Mouse (Mus musculus) lung, embryonic 16.5 days (tissue): ENCODE measurements around the gene Olfr1016. TPM values are rescaled to one million over a fixed set of nuclear protein-coding genes. Genes with fewer than 3 reads are reported as not detected.

Experiments used
- ATAC-seq: fragments of 200-750 bp; cut with Nextera tagmentation; 2 replicates; pipeline ENCODE4 v1.8.0; 2017; ENCODE audit warnings: low read depth, mild to moderate bottlenecking, moderate library complexity
- H3K27ac ChIP-seq: fragments of 300-500 bp; sonication (generic); 2 replicates; pipeline ENCODE4 v1.5.1; 2014; ENCODE audit warnings: mild to moderate bottlenecking, control low read depth, low read length
- H3K27me3 ChIP-seq: fragments of 300-500 bp; sonication (generic); 2 replicates; pipeline ENCODE4 v1.6.1; 2014; ENCODE audit warnings: low read depth, low read length, mixed read lengths; ENCODE audit not compliant: control insufficient read depth, insufficient read depth
- H3K36me3 ChIP-seq: fragments of 300-500 bp; sonication (generic); 2 replicates; pipeline ENCODE4 v1.6.1; 2014; ENCODE audit warnings: low read length; ENCODE audit not compliant: control insufficient read depth, insufficient read depth
- H3K4me1 ChIP-seq: fragments of 300-500 bp; sonication (generic); replicated peaks from 2 replicates; pipeline ENCODE4 v1.6.1; 2014; ENCODE audit warnings: low read length, mixed read lengths; ENCODE audit not compliant: control insufficient read depth, insufficient read depth
- H3K4me2 ChIP-seq: fragments of 300-500 bp; sonication (generic); 2 replicates; pipeline ENCODE4 v1.6.1; 2014; ENCODE audit warnings: low read depth, low read length, control low read depth
- H3K4me3 ChIP-seq: fragments of 300-500 bp; sonication (generic); 2 replicates; pipeline ENCODE4 v1.5.1; 2014; ENCODE audit warnings: mild to moderate bottlenecking, low read length, control low read depth
- H3K9ac ChIP-seq: fragments of 300-500 bp; sonication (generic); 2 replicates; pipeline ENCODE4 v1.6.1; 2014; ENCODE audit warnings: low read length, control low read depth
- H3K9me3 ChIP-seq: fragments of 300-500 bp; sonication (generic); 2 replicates; pipeline ENCODE4 v1.6.1; 2016; ENCODE audit warnings: low read length; ENCODE audit not compliant: control insufficient read depth
- WGBS: fragments of 180-500 bp; shearing (Covaris S2); extraction: QIAGEN DNeasy Blood & Tissue Kit; methylation state at CpG from one replicate; pipeline ENCODE4 v1.1.7; 2014; 5-methylcytosine and 5-hydroxymethylcytosine counted together
- polyA plus RNA-seq: library from polyadenylated mRNA; unstranded; fragments of >200 nt; fragmentation: Nextera tagmentation; extraction: Ambion mirVana; gene quantifications from 2 replicates; pipeline ENCODE4 v1.2.1, GENCODE M21; 2015

The Olfr1016 gene
- polyA plus RNA-seq, result not detected in 2 replicates

GRCm38 (mm10) chr2:85802444-85802843 is at the start of gene Olfr1016:
Gene Olfr1016 (minus strand): TSS chr2:85802544.
- Histone ChIP-seq H3K27ac (no peak within 1 kb of the TSS), H3K36me3 (no peaks in the 10 kb centered on the region), H3K9me3 (no peaks in the 10 kb centered on the region), H3K9ac (no peak within 1 kb of the TSS), H3K4me2 (no peak within 1 kb of the TSS), H3K4me3 (no peak within 1 kb of the TSS), H3K4me1 (no peaks in the 10 kb centered on the region), H3K27me3 (no peaks in the 10 kb centered on the region)
- ATAC-seq, result no peak
- 71% methylated on average over 2 of the region's 2 CpGs for WGBS

DNA sequence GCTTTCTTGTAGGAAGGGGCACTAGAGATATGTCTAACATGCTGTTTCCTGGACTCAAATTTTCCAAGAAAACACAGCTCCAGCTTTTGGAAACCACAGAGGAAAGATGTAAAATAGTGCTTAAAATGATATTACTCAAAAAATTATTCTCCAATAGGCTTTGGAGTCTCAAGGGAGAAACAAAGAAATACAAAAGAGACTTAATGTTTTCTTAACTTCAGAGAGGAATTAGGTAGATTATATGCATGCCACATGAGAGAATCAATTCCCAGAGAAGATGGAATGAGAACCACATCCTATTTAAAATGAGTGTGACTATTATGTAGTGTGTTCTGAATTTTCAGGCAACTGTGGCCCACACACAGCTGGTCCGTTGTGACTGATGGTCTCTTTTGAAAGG is 44.4 kb upstream of the Olfr1016 start, which contains the start of gene Olfr1020:
Olfr1020 (plus strand) TSS at position 301 of the 400 bp plus-strand sequence.
- no peaks in the 10 kb centered on the region for H3K4me1 ChIP-seq
- WGBS, result 67% methylated on average over 1 of the region's 1 CpGs
- no peaks in the 10 kb centered on the region for H3K9me3 ChIP-seq
- no peaks in the 10 kb centered on the region for H3K27me3 ChIP-seq
- H3K4me3 ChIP-seq, result no peak within 1 kb of the TSS
- H3K36me3 ChIP-seq, result no peaks in the 10 kb centered on the region
- H3K9ac ChIP-seq, result no peak within 1 kb of the TSS
- no peak for ATAC-seq
- H3K4me2 ChIP-seq, result no peak within 1 kb of the TSS
- no peak within 1 kb of the TSS for H3K27ac ChIP-seq

DNA sequence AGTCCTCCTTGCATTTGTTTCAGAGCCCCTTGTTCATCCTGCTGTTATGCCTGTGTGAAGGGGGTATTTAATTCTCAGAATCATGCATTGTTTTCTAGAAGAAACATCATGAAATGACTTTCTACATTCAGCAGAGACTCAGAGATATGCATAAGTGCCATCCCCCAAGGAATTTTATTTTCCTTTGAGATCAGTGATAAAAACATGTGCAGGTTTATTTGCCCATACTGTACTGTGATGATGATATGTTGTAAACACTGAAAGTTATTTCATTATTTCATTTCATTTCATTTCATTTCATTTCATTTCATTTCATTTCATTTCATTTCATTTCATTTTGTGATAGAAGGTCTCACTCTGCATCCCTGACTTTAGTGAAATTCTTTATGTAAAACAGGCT is 43.0 kb upstream of the Olfr1016 start, which contains the start of gene Olfr1019:
Olfr1019 (minus strand) TSS at position 101 of the 400 bp plus-strand sequence.
- Histone ChIP-seq H3K4me3 (no peak within 1 kb of the TSS), H3K4me2 (no peak within 1 kb of the TSS), H3K27me3 (no peaks in the 10 kb centered on the region), H3K9ac (no peak within 1 kb of the TSS), H3K36me3 (no peaks in the 10 kb centered on the region), H3K4me1 (no peaks in the 10 kb centered on the region), H3K9me3 (no peaks in the 10 kb centered on the region), H3K27ac (no peak within 1 kb of the TSS)
- ATAC-seq, result no peak

- H3K9ac ChIP-seq, result no peak within 1 kb of the TSS
- H3K36me3 ChIP-seq, result no peaks in the 10 kb centered on the region
- no peak within 1 kb of the TSS for H3K4me2 ChIP-seq
- ATAC-seq, result no peak
- no peaks in the 10 kb centered on the region for H3K9me3 ChIP-seq
- H3K27me3 ChIP-seq, result no peaks in the 10 kb centered on the region
- no peak within 1 kb of the TSS for H3K4me3 ChIP-seq
- H3K27ac ChIP-seq, result no peak within 1 kb of the TSS
- no peaks in the 10 kb centered on the region for H3K4me1 ChIP-seq
Observed at GRCm38 (mm10) chr2:85818179-85818578, 15.8 kb upstream of the Olfr1016 start, which contains the start of gene Olfr1018. Gene Olfr1018 (plus strand): TSS chr2:85818479.

DNA sequence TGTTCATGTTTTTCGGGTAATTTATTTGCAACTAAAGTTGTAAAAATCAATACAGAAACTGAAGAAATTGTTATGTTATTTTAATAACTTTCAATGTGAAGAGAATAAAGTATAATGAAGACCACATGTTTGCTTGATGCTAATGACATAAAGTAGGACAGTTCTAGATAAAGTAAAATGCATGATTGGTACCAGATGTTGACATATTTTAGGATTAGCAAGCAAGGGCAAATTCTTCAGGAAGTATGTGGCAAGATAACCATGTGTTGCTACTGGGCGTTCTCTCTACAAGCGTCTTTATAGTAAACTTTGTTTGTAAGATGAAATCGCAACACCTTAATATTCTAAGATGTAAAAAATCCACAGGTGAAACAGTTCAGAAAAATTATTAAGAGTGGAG is 2.2 kb upstream of the Olfr1016 start:
- ATAC-seq, result no peak
- 69% methylated on average over 4 of the region's 4 CpGs for WGBS

GRCm38 (mm10) chr2:85792331-85792730 is 10.0 kb downstream of the Olfr1016 start:
- H3K4me2 ChIP-seq, result no peak overlapping the region
- no peak overlapping the region for H3K27ac ChIP-seq
- no peak overlapping the region for H3K9ac ChIP-seq
- no peaks in the 10 kb centered on the region for H3K36me3 ChIP-seq
- H3K4me3 ChIP-seq, result no peak overlapping the region
- no peaks in the 10 kb centered on the region for H3K4me1 ChIP-seq
- no peak for ATAC-seq
- WGBS, result 56% methylated on average over 2 of the region's 2 CpGs
- no peaks in the 10 kb centered on the region; the same call in 1 of the 2 replicates for H3K9me3 ChIP-seq
- no peaks in the 10 kb centered on the region for H3K27me3 ChIP-seq

More for the DNA sequence above, 2.2 kb upstream of the Olfr1016 start:
- no peaks in the 10 kb centered on the region for H3K9me3 ChIP-seq
- no peaks in the 10 kb centered on the region for H3K4me1 ChIP-seq
- no peaks in the 10 kb centered on the region for H3K27me3 ChIP-seq
- H3K4me3 ChIP-seq, result no peak overlapping the region
- H3K4me2 ChIP-seq, result no peak overlapping the region
- H3K27ac ChIP-seq, result no peak overlapping the region
- H3K9ac ChIP-seq, result no peak overlapping the region
- no peaks in the 10 kb centered on the region for H3K36me3 ChIP-seq

DNA sequence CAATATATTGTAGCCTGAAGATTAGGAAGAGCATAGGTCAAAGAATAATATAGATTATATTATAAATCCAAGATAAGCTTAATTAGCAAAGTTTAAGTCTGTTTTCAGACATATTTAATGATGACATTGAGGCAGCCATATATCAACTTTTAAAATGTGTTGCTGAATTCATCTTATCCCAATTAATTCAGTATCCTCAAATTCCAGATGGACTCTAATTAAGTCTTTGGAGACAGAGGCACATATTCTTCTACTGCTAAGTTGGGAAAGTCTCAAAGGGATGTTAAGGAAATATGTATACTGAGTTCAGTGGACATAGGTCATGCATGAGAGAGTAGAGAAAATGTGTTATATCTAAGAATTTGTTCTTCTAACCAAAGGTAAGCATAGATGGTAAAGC is 20.6 kb downstream of the Olfr1016 start, which contains the start of gene Olfr1015:
Olfr1015 (plus strand) TSS at position 301 of the 400 bp plus-strand sequence.
- Histone ChIP-seq H3K9ac (no peak within 1 kb of the TSS), H3K4me1 (no peaks in the 10 kb centered on the region), H3K27ac (no peak within 1 kb of the TSS), H3K9me3 (no peaks in the 10 kb centered on the region), H3K4me2 (no peak within 1 kb of the TSS), H3K36me3 (no peaks in the 10 kb centered on the region), H3K27me3 (no peaks in the 10 kb centered on the region), H3K4me3 (no peak within 1 kb of the TSS)
- no peak for ATAC-seq

GRCm38 (mm10) chr2:85772413-85772812 is 29.9 kb downstream of the Olfr1016 start, which contains the start of gene Olfr1014:
Gene Olfr1014 (plus strand): TSS chr2:85772713.
- no peak within 1 kb of the TSS for H3K4me2 ChIP-seq
- H3K36me3 ChIP-seq, result no peaks in the 10 kb centered on the region
- H3K9me3 ChIP-seq, result no peaks in the 10 kb centered on the region
- H3K9ac ChIP-seq, result no peak within 1 kb of the TSS
- no peaks in the 10 kb centered on the region for H3K27me3 ChIP-seq
- no peaks in the 10 kb centered on the region for H3K4me1 ChIP-seq
- H3K27ac ChIP-seq, result no peak within 1 kb of the TSS
- H3K4me3 ChIP-seq, result no peak within 1 kb of the TSS
- no peak for ATAC-seq

DNA sequence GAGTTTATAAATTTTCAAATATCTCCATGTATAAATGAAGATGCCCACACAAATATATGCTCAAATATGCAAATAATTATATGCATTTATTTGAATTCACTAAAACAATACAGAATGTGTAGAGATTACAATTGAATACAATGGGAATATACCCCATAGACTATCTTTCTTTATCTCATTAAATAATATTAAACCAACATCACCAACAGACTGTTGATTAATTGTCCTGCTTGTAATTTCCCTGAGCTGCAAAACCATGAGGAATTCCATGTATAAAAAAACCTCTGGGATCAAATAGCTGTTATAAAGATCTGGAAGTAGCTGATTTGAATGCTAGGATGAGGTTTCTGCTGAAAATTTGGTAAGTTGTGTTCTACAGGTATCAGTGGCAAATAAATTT is 35.5 kb downstream of the Olfr1016 start, which contains the start of gene Olfr1013:
Olfr1013 (plus strand) TSS at position 301 of the 400 bp plus-strand sequence.
- Histone ChIP-seq H3K4me3 (no peak within 1 kb of the TSS), H3K9me3 (no peaks in the 10 kb centered on the region), H3K9ac (no peak within 1 kb of the TSS), H3K27ac (no peak within 1 kb of the TSS), H3K27me3 (no peaks in the 10 kb centered on the region), H3K4me1 (no peaks in the 10 kb centered on the region), H3K4me2 (no peak within 1 kb of the TSS), H3K36me3 (no peaks in the 10 kb centered on the region)
- ATAC-seq, result no peak

DNA sequence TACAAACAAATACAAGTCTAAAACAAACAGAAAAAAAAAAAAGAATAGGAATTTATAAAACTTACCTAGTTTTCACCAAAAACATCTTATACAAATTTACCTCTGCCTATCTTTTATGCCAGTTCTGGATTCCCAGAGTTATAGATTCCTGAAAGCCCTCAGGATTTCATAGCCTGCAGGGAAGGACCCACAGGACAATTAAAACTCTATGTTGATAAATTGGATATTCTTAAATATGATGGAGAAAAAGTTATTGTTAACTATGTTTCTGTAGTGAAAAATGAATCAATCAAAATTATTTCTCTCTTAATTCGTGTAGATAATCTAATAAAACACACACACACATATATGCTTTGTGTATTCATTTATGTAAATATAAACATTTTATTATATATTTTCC is 39.7 kb downstream of the Olfr1016 start, which contains the start of gene Olfr1012:
Olfr1012 (minus strand) TSS at position 101 of the 400 bp plus-strand sequence.
- 59% methylated on average over 1 of the region's 1 CpGs for WGBS
- no peaks in the 10 kb centered on the region for H3K9me3 ChIP-seq
- H3K36me3 ChIP-seq, result no peaks in the 10 kb centered on the region
- H3K4me3 ChIP-seq, result no peak within 1 kb of the TSS
- H3K9ac ChIP-seq, result no peak within 1 kb of the TSS
- no peaks in the 10 kb centered on the region for H3K4me1 ChIP-seq
- no peak for ATAC-seq
- H3K27ac ChIP-seq, result no peak within 1 kb of the TSS
- no peak within 1 kb of the TSS for H3K4me2 ChIP-seq
- H3K27me3 ChIP-seq, result no peaks in the 10 kb centered on the region
